Comparison of ENCODE assay signal across 1 mouse cellular context in the genomic region with DNA sequence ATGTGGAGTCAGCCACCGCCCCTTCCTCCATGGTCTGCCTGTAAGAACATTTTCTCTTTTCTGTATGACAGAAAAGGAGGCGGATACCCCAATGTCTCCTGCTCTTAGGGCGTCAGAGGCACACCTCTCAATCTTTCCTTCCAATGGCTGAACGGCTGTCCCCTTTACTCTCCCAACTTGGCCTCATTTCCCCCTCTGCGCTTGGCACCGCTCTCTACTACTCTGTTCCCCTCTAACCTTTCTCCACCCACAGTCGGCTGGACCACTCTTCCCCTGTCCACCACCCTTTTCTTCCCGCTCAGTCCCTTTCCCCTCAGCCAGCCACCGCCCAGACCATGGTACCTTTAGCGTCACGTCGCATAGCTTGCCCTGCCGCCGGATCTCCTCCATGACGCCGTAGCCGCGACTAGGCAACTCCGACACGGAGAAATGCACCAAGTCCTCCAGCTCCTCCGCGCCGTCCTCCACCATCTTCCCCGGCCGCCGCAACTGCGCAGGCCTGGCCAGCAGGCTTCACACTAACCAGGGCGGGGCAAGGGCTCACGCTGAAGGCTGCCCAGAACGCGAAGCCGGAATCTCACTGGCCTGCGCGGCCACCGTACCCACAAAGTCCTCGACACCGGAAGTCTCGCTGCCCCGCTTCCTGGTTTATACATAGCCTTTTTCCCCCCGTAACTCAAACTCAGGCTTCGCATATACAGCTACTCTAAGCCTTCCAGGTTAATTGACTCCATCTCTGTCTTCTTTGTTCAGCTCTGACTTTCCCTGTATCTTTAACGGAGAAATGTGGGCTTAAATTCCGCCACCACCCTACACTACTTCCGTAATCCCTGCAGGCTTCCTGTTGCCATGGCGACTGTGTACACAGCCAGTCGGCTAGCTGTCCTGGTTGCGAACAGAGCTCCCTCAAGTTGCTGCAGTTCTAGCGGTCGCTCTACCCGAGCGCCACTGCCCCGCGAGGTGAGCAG.
TF ChIP-seq lines count a peak whose summit lies in the region.

Gene Klhl18 (minus strand): TSS at position 571 of the 968 bp plus-strand sequence.
Gene Kif9 (plus strand): TSS at position 835 of the 968 bp plus-strand sequence.

TF ChIP-seq in CH12.LX, 34 proteins besides CTCF, POLR2A, EP300 and RAD21 (continued from another document):
- TF ChIP-seq JUN (IDR thresholded peaks at IDR 0.05; ENCODE audit: insufficient read depth, low read depth, low read length) (no peak), ZMIZ1 (IDR thresholded peaks at IDR 0.05; ENCODE audit: low read depth, low read length) (peak; percentile 55), NRF1 (IDR thresholded peaks at IDR 0.05; ENCODE audit: low read depth, low read length) (peak; percentile 87), MEF2A (IDR thresholded peaks at IDR 0.05; ENCODE audit: borderline replicate concordance, low read depth, low read length) (peak; percentile 77), NELFE (IDR thresholded peaks at IDR 0.05; ENCODE audit: low read depth, low read length) (peak; percentile 76; the same call in 1 of the 2 replicates), JUND (conservative IDR thresholded peaks at IDR 0.05; ENCODE audit: low read depth, low read length) (no peak), ELF1 (IDR thresholded peaks at IDR 0.05; ENCODE audit: low read depth, low read length) (peak; percentile 100), POLR2AphosphoS2 (IDR thresholded peaks at IDR 0.05; ENCODE audit: low read depth, low read length) (no peak), BHLHE40 (IDR thresholded peaks at IDR 0.05; ENCODE audit: low read depth, low read length) (no peak), ZKSCAN1 (IDR thresholded peaks at IDR 0.05; ENCODE audit: borderline replicate concordance, low read depth, low read length) (no peak), SMC3 (IDR thresholded peaks at IDR 0.05; ENCODE audit: low read depth, low read length) (no peak), RCOR1 (conservative IDR thresholded peaks at IDR 0.05; ENCODE audit: low read depth, low read length) (no peak), PAX5 (IDR thresholded peaks at IDR 0.05; ENCODE audit: low read length) (no peak), MYC (IDR thresholded peaks at IDR 0.05; ENCODE audit: low read depth, low read length) (peak; percentile 51; the same call in 1 of the 2 replicates), USF2 (conservative IDR thresholded peaks at IDR 0.05; ENCODE audit: low read depth, low read length) (no peak), SIN3A (IDR thresholded peaks at IDR 0.05; ENCODE audit: low read length) (peak; percentile 98), MAFK (IDR thresholded peaks at IDR 0.05; ENCODE audit: insufficient replicate concordance, low read length) (no peak), TBP (conservative IDR thresholded peaks at IDR 0.05; ENCODE audit: low read depth, low read length) (peak; percentile 53; the same call in 1 of the 2 replicates), ETS1 (conservative IDR thresholded peaks at IDR 0.05; ENCODE audit: low read depth, low read length) (peak; percentile 20; the same call in 1 of the 2 replicates), MAX (IDR thresholded peaks at IDR 0.05; ENCODE audit: low read length) (peak; percentile 83), KAT2A (IDR thresholded peaks at IDR 0.05; ENCODE audit: insufficient replicate concordance, low read length) (peak; percentile 86; the same call in 1 of the 2 replicates), USF1 (IDR thresholded peaks at IDR 0.05; ENCODE audit: low read depth, low read length) (no peak), ZNF384 (IDR thresholded peaks at IDR 0.05; ENCODE audit: low read depth, low read length) (no peak), MAZ (IDR thresholded peaks at IDR 0.05; ENCODE audit: low read depth, low read length) (peak; percentile 93; the same call in 1 of the 2 replicates), GABPA (IDR thresholded peaks at IDR 0.05; ENCODE audit: insufficient replicate concordance, low read depth, low read length) (peak; percentile 30; the same call in 1 of the 2 replicates), E2F4 (IDR thresholded peaks at IDR 0.05; ENCODE audit: insufficient replicate concordance, low read depth, low read length) (peak; percentile 23; the same call in 1 of the 2 replicates), CHD2 (IDR thresholded peaks at IDR 0.05; ENCODE audit: low read length) (no peak), IRF4 (IDR thresholded peaks at IDR 0.05; ENCODE audit: low read depth, low read length) (peak; percentile 71; the same call in 1 of the 2 replicates), HCFC1 (IDR thresholded peaks at IDR 0.05; ENCODE audit: low read depth, low read length) (peak; percentile 94), CHD1 (IDR thresholded peaks at IDR 0.05; ENCODE audit: low read depth, low read length) (no peak), MXI1 (IDR thresholded peaks at IDR 0.05; ENCODE audit: low read depth, low read length) (peak; percentile 98)
